Comparison of ENCODE assay signal across 7 mouse cellular contexts in genomic region chr7:128238991-128239390, GRCm38 (mm10). TPM values are rescaled to one million over a fixed set of nuclear protein-coding genes. Genes with fewer than 3 reads are reported as not detected.
DNase-seq lines count a peak whose midpoint lies in the region; ATAC-seq and TF ChIP-seq lines count a peak whose summit lies in the region.

No protein-coding gene starts in this region.

- peak; percentile 43 for DNase-seq in T-cell, adult 2 months (ENCODE audit: low spot score)
- no peak for DNase-seq in forebrain, embryonic 11.5 days (ENCODE audit: low spot score)
- DNase-seq in lung, postnatal 14 days, result peak; percentile 63
- DNase-seq in urinary bladder, adult 18-20 months (ENCODE audit: low spot score in 2 of 2), result no peak

- peak; percentile 79 for TF ChIP-seq CTCF in E14TG2a.4 (conservative IDR thresholded peaks at IDR 0.05; ENCODE audit: low read length)

- peak overlapping the region; percentile 47 for H3K4me2 ChIP-seq in forebrain, embryonic 11.5 days (ENCODE audit: low read depth, low read length, severe bottlenecking)
- H3K4me2 ChIP-seq in kidney, embryonic 14.5 days (replicated peaks; ENCODE audit: low read depth, low read length), result peak overlapping the region; percentile 69
- peak overlapping the region; percentile 86 for H3K4me2 ChIP-seq in stomach, embryonic 16.5 days (ENCODE audit: low read depth, low read length)

- H3K36me3 ChIP-seq in E14TG2a.4 (ENCODE audit: insufficient read depth, low read length), result peaks cover 62% of the 10 kb centered on the region
- H3K36me3 ChIP-seq in forebrain, embryonic 11.5 days (ENCODE audit: control insufficient read depth, insufficient read depth, low read length), result no peaks in the 10 kb centered on the region; the same call in 1 of the 2 replicates
- peaks cover 38% of the 10 kb centered on the region for H3K36me3 ChIP-seq in kidney, embryonic 14.5 days (ENCODE audit: control insufficient read depth, insufficient read depth, low read length)
- 0 out of 2 replicates have a peak, but pooled peaks cover 14% of the 10 kb centered on the region for H3K36me3 ChIP-seq in stomach, embryonic 16.5 days (ENCODE audit: control insufficient read depth, insufficient read depth, low read length)

- H3K9ac ChIP-seq in forebrain, embryonic 11.5 days (ENCODE audit: low read length), result no peak overlapping the region
- peak overlapping the region; percentile 50; the same call in 1 of the 2 replicates for H3K9ac ChIP-seq in kidney, embryonic 14.5 days (ENCODE audit: low read depth, low read length)
- H3K9ac ChIP-seq in stomach, embryonic 16.5 days (ENCODE audit: low read length), result peak overlapping the region; percentile 66

- ATAC-seq in forebrain, embryonic 11.5 days (replicated peaks; ENCODE audit: low FRiP score), result no peak
- no peak for ATAC-seq in kidney, embryonic 14.5 days (ENCODE audit: low FRiP score, low TSS enrichment)
- ATAC-seq in stomach, embryonic 16.5 days (ENCODE audit: insufficient read depth, low FRiP score), result no peak

- H3K27ac ChIP-seq in forebrain, embryonic 11.5 days (ENCODE audit: low read depth, low read length), result no peak overlapping the region; the same call in 1 of the 2 replicates
- H3K27ac ChIP-seq in kidney, embryonic 14.5 days (ENCODE audit: low read depth, low read length), result peak overlapping the region; percentile 97
- peak overlapping the region; percentile 92 for H3K27ac ChIP-seq in stomach, embryonic 16.5 days (ENCODE audit: low read length)

- H3K4me1 ChIP-seq in E14TG2a.4 (replicated peaks; ENCODE audit: low read depth, low read length), result peaks cover 51% of the 10 kb centered on the region
- no peaks in the 10 kb centered on the region; the same call in 1 of the 2 replicates for H3K4me1 ChIP-seq in forebrain, embryonic 11.5 days (replicated peaks; ENCODE audit: control insufficient read depth, insufficient read depth, low read length)
- H3K4me1 ChIP-seq in kidney, embryonic 14.5 days (ENCODE audit: control insufficient read depth, insufficient read depth, low read length), result peaks cover 5% of the 10 kb centered on the region
- peaks cover 5% of the 10 kb centered on the region for H3K4me1 ChIP-seq in stomach, embryonic 16.5 days (ENCODE audit: control insufficient read depth, insufficient read depth, low read length)

- peak overlapping the region; percentile 95 for H3K4me3 ChIP-seq in E14TG2a.4 (replicated peaks; ENCODE audit: low read length)
- H3K4me3 ChIP-seq in forebrain, embryonic 11.5 days (ENCODE audit: low read depth, low read length), result peak overlapping the region; percentile 69; the same call in 1 of the 2 replicates
- peak overlapping the region; percentile 79 for H3K4me3 ChIP-seq in kidney, embryonic 14.5 days (ENCODE audit: low read length)
- H3K4me3 ChIP-seq in stomach, embryonic 16.5 days (replicated peaks; ENCODE audit: low read length), result peak overlapping the region; percentile 72

- no peaks in the 10 kb centered on the region for H3K9me3 ChIP-seq in E14TG2a.4 (ENCODE audit: low read length)
- H3K9me3 ChIP-seq in forebrain, embryonic 11.5 days (ENCODE audit: control insufficient read depth, low read length), result no peaks in the 10 kb centered on the region
- H3K9me3 ChIP-seq in kidney, embryonic 14.5 days (ENCODE audit: control insufficient read depth, low read length), result no peaks in the 10 kb centered on the region
- H3K9me3 ChIP-seq in stomach, embryonic 16.5 days (replicated peaks; ENCODE audit: control insufficient read depth, low read length), result no peaks in the 10 kb centered on the region

- no peaks in the 10 kb centered on the region for H3K27me3 ChIP-seq in E14TG2a.4 (ENCODE audit: insufficient read depth, low read length)
- no peaks in the 10 kb centered on the region for H3K27me3 ChIP-seq in forebrain, embryonic 11.5 days (ENCODE audit: control insufficient read depth, insufficient read depth, low read length)
- no peaks in the 10 kb centered on the region for H3K27me3 ChIP-seq in kidney, embryonic 14.5 days (ENCODE audit: control insufficient read depth, insufficient read depth, low read length)
- no peaks in the 10 kb centered on the region for H3K27me3 ChIP-seq in stomach, embryonic 16.5 days (ENCODE audit: control insufficient read depth, insufficient read depth, low read length)

- 22% methylated on average over 4 of the region's 4 CpGs for whole genome bisulfite sequencing in forebrain, embryonic 11.5 days
- 33% methylated on average over 4 of the region's 4 CpGs for WGBS in kidney, embryonic 14.5 days
- 24% methylated on average over 4 of the region's 4 CpGs for WGBS in stomach, embryonic 16.5 days

RNA-seq across cellular contexts. Expression of gene 9130023H24Rik, which starts 1.2 kb away (rescaled TPM):
- 13.2 and 13.3 TPM in 2 replicates for polyA plus RNA-seq in forebrain, embryonic 11.5 days (2014; fragmentation: Nextera tagmentation; extraction: Ambion mirVana)
- polyA plus RNA-seq in kidney, embryonic 14.5 days (2014; fragmentation: Nextera tagmentation; extraction: Ambion mirVana), result 7.5 and 9.5 TPM in 2 replicates
- polyA plus RNA-seq in stomach, embryonic 16.5 days (2015; fragmentation: Nextera tagmentation; extraction: Ambion mirVana), result 6.9 and 7.4 TPM in 2 replicates

RNA-seq across cellular contexts. Expression of gene Armc5, which starts 1.8 kb away (rescaled TPM):
- 11.8 and 13.3 TPM in 2 replicates for polyA plus RNA-seq in forebrain, embryonic 11.5 days (2014; fragmentation: Nextera tagmentation; extraction: Ambion mirVana)
- 11.7 and 12.9 TPM in 2 replicates for polyA plus RNA-seq in kidney, embryonic 14.5 days (2014; fragmentation: Nextera tagmentation; extraction: Ambion mirVana)
- 14.0 and 14.5 TPM in 2 replicates for polyA plus RNA-seq in stomach, embryonic 16.5 days (2015; fragmentation: Nextera tagmentation; extraction: Ambion mirVana)

RNA-seq across cellular contexts. Expression of gene Tgfb1i1, which starts 7.6 kb away (rescaled TPM):
- polyA plus RNA-seq in forebrain, embryonic 11.5 days (2014; fragmentation: Nextera tagmentation; extraction: Ambion mirVana), result 34.1 and 35.5 TPM in 2 replicates
- polyA plus RNA-seq in kidney, embryonic 14.5 days (2014; fragmentation: Nextera tagmentation; extraction: Ambion mirVana), result 44.3 and 61.7 TPM in 2 replicates
- polyA plus RNA-seq in stomach, embryonic 16.5 days (2015; fragmentation: Nextera tagmentation; extraction: Ambion mirVana), result 234 and 250 TPM in 2 replicates

RNA-seq across cellular contexts. Expression of gene Slc5a2, which starts 26.5 kb away (rescaled TPM):
- 0.35 TPM in 1 of 2 replicates, not detected in the other for polyA plus RNA-seq in forebrain, embryonic 11.5 days (2014; fragmentation: Nextera tagmentation; extraction: Ambion mirVana)
- polyA plus RNA-seq in kidney, embryonic 14.5 days (2014; fragmentation: Nextera tagmentation; extraction: Ambion mirVana), result 1.1 and 2.2 TPM in 2 replicates
- polyA plus RNA-seq in stomach, embryonic 16.5 days (2015; fragmentation: Nextera tagmentation; extraction: Ambion mirVana), result 0.67 and 0.72 TPM in 2 replicates

RNA-seq across cellular contexts. Expression of gene Cox6a2, which starts 32.8 kb away (rescaled TPM):
- polyA plus RNA-seq in forebrain, embryonic 11.5 days (2014; fragmentation: Nextera tagmentation; extraction: Ambion mirVana), result not detected in 2 replicates
- polyA plus RNA-seq in kidney, embryonic 14.5 days (2014; fragmentation: Nextera tagmentation; extraction: Ambion mirVana), result not detected in 2 replicates
- 1.2 and 35.0 TPM in 2 replicates for polyA plus RNA-seq in stomach, embryonic 16.5 days (2015; fragmentation: Nextera tagmentation; extraction: Ambion mirVana)

Comparison
In these comparisons a context has a peak if more than half of its experiments do, and no peak if none do; other contexts are left out.
1. DNase-seq: peak in T-cell, adult 2 months (single experiment) and lung, postnatal 14 days (single experiment); none in forebrain, embryonic 11.5 days (single experiment) and urinary bladder, adult 18-20 months (0 of 2).
2. Peak in every context shown above with its lines, with median percentiles within 50 percentile points of each other: H3K4me3 ChIP-seq and H3K4me2 ChIP-seq.